Mouse (Mus musculus) spleen, postnatal 10 days (tissue): ENCODE results near the gene 0610030E20Rik.

Experiments
- DNase-seq, 2 experiments: peaks; one replicate each; pipeline ENCODE4 v3.0.0; 2021 to 2022; ENCODE audit warnings: low spot score in 2 of 2

The 0610030E20Rik gene

GRCm38 (mm10) chr6:72369557-72369956 is 22.4 kb downstream of the 0610030E20Rik start:
- no peak for DNase-seq

GRCm38 (mm10) chr6:72370091-72370490 is 23.0 kb downstream of the 0610030E20Rik start:
- no peak for DNase-seq

GRCm38 (mm10) chr6:72371147-72371546 is 24.0 kb downstream of the 0610030E20Rik start:
- DNase-seq, result no peak

- DNase-seq, result no peak
Measured at GRCm38 (mm10) chr6:72371571-72371970, 24.5 kb downstream of the 0610030E20Rik start.

- DNase-seq, result no peak
Measured at GRCm38 (mm10) chr6:72373184-72373583, 26.1 kb downstream of the 0610030E20Rik start.

- no peak for DNase-seq
Measured at GRCm38 (mm10) chr6:72374206-72374605, 27.1 kb downstream of the 0610030E20Rik start.

- DNase-seq, result no peak
Measured at GRCm38 (mm10) chr6:72374820-72375563, 27.9 kb downstream of the 0610030E20Rik start.

GRCm38 (mm10) chr6:72378510-72379234 is 31.6 kb downstream of the 0610030E20Rik start:
- DNase-seq, result no peak

- DNase-seq, result peak in 1 of 2 experiments; percentile 58
Measured at GRCm38 (mm10) chr6:72379377-72380130, 32.4 kb downstream of the 0610030E20Rik start.

- DNase-seq, result peak; percentile 93 to 95
Measured at GRCm38 (mm10) chr6:72380131-72380770, 33.1 kb downstream of the 0610030E20Rik start, which contains the start of gene Vamp5. TSS of gene Vamp5 (minus strand) at chr6:72380468.

- no peak for DNase-seq
Measured at GRCm38 (mm10) chr6:72382494-72382893, 35.4 kb downstream of the 0610030E20Rik start.

- peak in 1 of 2 experiments; percentile 41 for DNase-seq
Measured at GRCm38 (mm10) chr6:72383142-72383820, 36.2 kb downstream of the 0610030E20Rik start.

- DNase-seq, result peak in 1 of 2 experiments; percentile 33
Measured at GRCm38 (mm10) chr6:72383952-72384351, 36.8 kb downstream of the 0610030E20Rik start.

- DNase-seq, result no peak
Measured at GRCm38 (mm10) chr6:72385258-72385657, 38.1 kb downstream of the 0610030E20Rik start.

- no peak for DNase-seq
Measured at GRCm38 (mm10) chr6:72386561-72386960, 39.4 kb downstream of the 0610030E20Rik start.

- DNase-seq, result no peak
Measured at GRCm38 (mm10) chr6:72387816-72388215, 40.7 kb downstream of the 0610030E20Rik start.

- no peak for DNase-seq
Measured at GRCm38 (mm10) chr6:72388266-72388665, 41.1 kb downstream of the 0610030E20Rik start.

GRCm38 (mm10) chr6:72388791-72389329 is 41.7 kb downstream of the 0610030E20Rik start:
- DNase-seq, result peak in 1 of 2 experiments; percentile 46

- peak in 1 of 2 experiments; percentile 81 for DNase-seq
Measured at GRCm38 (mm10) chr6:72389471-72389940, 42.4 kb downstream of the 0610030E20Rik start.
